Mouse (Mus musculus): ENCODE results near the gene Ubr2.

The Ubr2 gene

DNA sequence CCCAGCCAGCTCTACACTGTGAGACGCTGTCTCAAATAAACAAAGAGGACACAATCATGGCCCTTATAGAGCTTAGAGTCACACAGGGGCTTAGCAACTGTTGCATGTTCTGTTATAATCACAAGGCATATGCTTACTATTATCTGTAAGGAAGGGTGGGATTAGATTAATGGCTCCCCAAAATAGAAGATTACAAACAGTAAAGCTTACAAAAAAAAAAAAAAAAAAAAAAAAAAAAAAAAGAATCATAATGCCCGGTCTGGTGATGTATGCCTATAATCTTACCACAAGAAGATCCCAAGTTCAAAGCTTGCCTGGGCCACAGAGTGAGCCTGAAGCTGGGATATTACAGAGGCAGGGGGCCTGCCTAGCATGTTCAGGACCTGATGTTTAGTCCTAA, 130.0 kb downstream of the Ubr2 start:
- no peak for DNase-seq (ENCODE audit: low spot score)

DNA sequence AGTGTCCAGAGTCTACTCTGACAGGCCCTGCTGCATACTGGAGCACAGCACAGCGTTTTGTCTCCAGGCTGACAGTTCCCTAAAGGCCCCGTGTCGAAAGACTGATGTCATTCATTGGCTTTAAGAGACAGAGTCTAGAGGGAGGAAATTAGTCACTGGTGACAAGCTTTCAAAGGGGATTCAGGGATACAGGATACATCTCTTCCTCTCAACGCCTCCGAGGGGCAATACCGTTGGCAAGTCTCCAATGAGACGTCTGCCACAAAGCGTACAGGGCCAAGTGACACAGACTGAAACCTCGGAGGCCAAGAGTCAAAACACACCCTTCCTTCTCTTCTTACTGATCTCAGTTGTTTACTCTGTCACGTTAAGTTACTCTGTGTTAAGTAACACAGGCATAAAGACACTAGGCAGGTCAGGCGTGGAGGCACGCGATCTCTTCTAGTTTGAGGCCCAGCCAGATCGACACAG, 130.5 kb downstream of the Ubr2 start:
- DNase-seq (ENCODE audit: low spot score) = no peak

All from testis, postnatal 10 days (tissue).